Mouse (Mus musculus): ENCODE measurements around the gene Map2. TPM values are rescaled to one million over a fixed set of nuclear protein-coding genes. Genes with fewer than 3 reads are reported as not detected.

Map2 gene
- total RNA-seq (2014; fragmentation: Nextera tagmentation) = not detected in 2 replicates
- total RNA-seq (2017) = 0.17 and 0.66 TPM in 2 replicates
- polyA plus RNA-seq (2012) = not detected in 2 replicates

DNA sequence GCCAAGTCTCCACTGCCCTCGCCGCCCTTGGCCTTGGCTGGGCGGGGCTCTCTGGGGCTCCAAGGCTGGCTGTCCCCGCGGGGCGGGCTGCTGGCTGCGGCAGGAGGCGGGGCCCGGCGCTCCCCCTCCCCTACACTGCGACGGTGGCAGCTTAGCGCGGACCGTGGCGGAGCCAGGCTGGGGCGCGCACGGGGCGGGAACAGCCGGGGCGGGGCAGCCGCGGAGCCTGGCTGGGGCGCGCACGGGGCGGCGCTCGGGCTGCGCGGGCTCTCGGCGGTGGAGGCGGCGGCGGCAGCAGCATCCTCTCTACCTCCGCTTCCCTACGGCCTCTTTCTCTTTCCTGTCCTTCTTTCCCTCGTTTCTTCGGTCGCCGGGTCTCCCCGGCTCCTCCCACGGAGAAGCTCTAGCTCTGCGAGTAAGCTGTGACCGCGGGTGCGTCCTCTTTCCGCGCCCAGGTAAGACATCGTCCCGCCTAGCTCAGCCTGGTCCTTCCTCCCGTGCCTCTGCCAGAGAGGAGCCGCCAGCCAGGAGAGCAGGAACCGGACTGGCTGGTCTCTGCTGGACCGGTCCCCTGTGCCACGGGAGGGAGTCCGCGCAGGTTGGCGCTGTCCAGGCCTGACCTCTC, at the start of gene Map2:
TSS of gene Map2 (plus strand) at position 233 of the 625 bp plus-strand sequence.
- Histone ChIP-seq H3K4me3 (ENCODE audit: low read depth, low read length) (no peak within 1 kb of the TSS), H3K36me3 (replicated peaks) (no peaks in the 10 kb centered on the region), H3K27me3 (ENCODE audit: insufficient read depth, low read length) (no peaks in the 10 kb centered on the region; the same call in 1 of the 2 replicates), H3K4me1 (ENCODE audit: insufficient read depth, low read depth, low read length) (no peaks in the 10 kb centered on the region), H3K9me3 (replicated peaks) (peaks cover 6% of the 10 kb centered on the region)
- ATAC-seq (ENCODE audit: extremely low read depth, insufficient number of reproducible peaks, low FRiP score, poor library complexity, severe bottlenecking) (no peak), DNase-seq (ENCODE audit: low spot score) (no peak)
- TF ChIP-seq TAL1 (conservative IDR thresholded peaks at IDR 0.05; ENCODE audit: low read depth, low read length) (no peak), POLR2AphosphoS5 (IDR thresholded peaks at IDR 0.05; ENCODE audit: insufficient replicate concordance, low read depth, low read length) (no peak), GATA2 (IDR thresholded peaks at IDR 0.05; ENCODE audit: borderline replicate concordance, low read depth, low read length) (no peak), GATA1 (IDR thresholded peaks at IDR 0.05; ENCODE audit: borderline replicate concordance, low read length) (no peak), CTCF (IDR thresholded peaks at IDR 0.05; ENCODE audit: low read depth, low read length) (no peak)

- no peak overlapping the region for H3K4me3 ChIP-seq (ENCODE audit: low read depth, low read length)
- H3K9me3 ChIP-seq (replicated peaks) = no peaks in the 10 kb centered on the region
- no peaks in the 10 kb centered on the region for H3K4me1 ChIP-seq (ENCODE audit: insufficient read depth, low read depth, low read length)
- TF ChIP-seq TAL1 (conservative IDR thresholded peaks at IDR 0.05; ENCODE audit: low read depth, low read length) (no peak), GATA2 (IDR thresholded peaks at IDR 0.05; ENCODE audit: borderline replicate concordance, low read depth, low read length) (no peak), POLR2AphosphoS5 (IDR thresholded peaks at IDR 0.05; ENCODE audit: insufficient replicate concordance, low read depth, low read length) (no peak), GATA1 (IDR thresholded peaks at IDR 0.05; ENCODE audit: borderline replicate concordance, low read length) (no peak), CTCF (IDR thresholded peaks at IDR 0.05; ENCODE audit: low read depth, low read length) (no peak)
- ATAC-seq (ENCODE audit: extremely low read depth, insufficient number of reproducible peaks, low FRiP score, poor library complexity, severe bottlenecking) (no peak), DNase-seq (ENCODE audit: low spot score) (no peak)
- no peaks in the 10 kb centered on the region for H3K36me3 ChIP-seq (replicated peaks)
- no peaks in the 10 kb centered on the region for H3K27me3 ChIP-seq (ENCODE audit: insufficient read depth, low read length)
These were observed 42.1 kb upstream of the Map2 start for GRCm38 (mm10) chr1:66133014-66133413.

DNA sequence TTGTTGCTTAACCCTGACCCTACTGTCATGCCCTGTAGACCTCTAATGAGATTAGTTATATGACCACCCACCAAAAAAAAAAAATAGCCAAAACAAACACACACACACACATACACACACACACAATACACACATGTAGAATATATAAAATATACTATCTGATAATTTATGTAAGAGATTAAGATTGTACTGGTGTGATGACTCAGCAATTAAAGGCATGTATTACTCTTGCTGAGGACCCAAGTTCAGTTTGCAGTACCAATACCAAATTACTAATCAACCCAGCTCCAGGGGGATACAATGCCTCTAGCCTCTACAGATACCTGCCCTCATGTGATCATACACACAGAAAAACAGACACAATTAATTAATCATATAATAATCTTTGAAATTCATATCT, 39.7 kb upstream of the Map2 start:
- Histone ChIP-seq H3K27me3 (ENCODE audit: insufficient read depth, low read length) (no peaks in the 10 kb centered on the region), H3K4me1 (ENCODE audit: insufficient read depth, low read depth, low read length) (no peaks in the 10 kb centered on the region), H3K36me3 (replicated peaks) (no peaks in the 10 kb centered on the region), H3K9me3 (replicated peaks) (no peaks in the 10 kb centered on the region), H3K4me3 (ENCODE audit: low read depth, low read length) (no peak overlapping the region)
- no peak for TF ChIP-seq POLR2AphosphoS5 (IDR thresholded peaks at IDR 0.05; ENCODE audit: insufficient replicate concordance, low read depth, low read length)
- no peak for TF ChIP-seq GATA1 (IDR thresholded peaks at IDR 0.05; ENCODE audit: borderline replicate concordance, low read length)
- TF ChIP-seq TAL1 (conservative IDR thresholded peaks at IDR 0.05; ENCODE audit: low read depth, low read length) = no peak
- TF ChIP-seq CTCF (IDR thresholded peaks at IDR 0.05; ENCODE audit: low read depth, low read length) = no peak
- TF ChIP-seq GATA2 (IDR thresholded peaks at IDR 0.05; ENCODE audit: borderline replicate concordance, low read depth, low read length) = no peak
- no peak for ATAC-seq (ENCODE audit: extremely low read depth, insufficient number of reproducible peaks, low FRiP score, poor library complexity, severe bottlenecking)
- DNase-seq (ENCODE audit: low spot score) = no peak

- DNase-seq (ENCODE audit: low spot score) (no peak), ATAC-seq (ENCODE audit: extremely low read depth, insufficient number of reproducible peaks, low FRiP score, poor library complexity, severe bottlenecking) (no peak)
- no peaks in the 10 kb centered on the region for H3K36me3 ChIP-seq (replicated peaks)
- H3K27me3 ChIP-seq (ENCODE audit: insufficient read depth, low read length) = no peaks in the 10 kb centered on the region
- H3K4me3 ChIP-seq (ENCODE audit: low read depth, low read length) = no peak overlapping the region
- H3K4me1 ChIP-seq (ENCODE audit: insufficient read depth, low read depth, low read length) = no peaks in the 10 kb centered on the region
- TF ChIP-seq GATA1 (IDR thresholded peaks at IDR 0.05; ENCODE audit: borderline replicate concordance, low read length) (no peak), TAL1 (conservative IDR thresholded peaks at IDR 0.05; ENCODE audit: low read depth, low read length) (no peak), POLR2AphosphoS5 (IDR thresholded peaks at IDR 0.05; ENCODE audit: insufficient replicate concordance, low read depth, low read length) (no peak), GATA2 (IDR thresholded peaks at IDR 0.05; ENCODE audit: borderline replicate concordance, low read depth, low read length) (no peak), CTCF (IDR thresholded peaks at IDR 0.05; ENCODE audit: low read depth, low read length) (no peak)
- H3K9me3 ChIP-seq (replicated peaks) = no peaks in the 10 kb centered on the region
These were observed 34.4 kb upstream of the Map2 start for GRCm38 (mm10) chr1:66140686-66141085.

DNA sequence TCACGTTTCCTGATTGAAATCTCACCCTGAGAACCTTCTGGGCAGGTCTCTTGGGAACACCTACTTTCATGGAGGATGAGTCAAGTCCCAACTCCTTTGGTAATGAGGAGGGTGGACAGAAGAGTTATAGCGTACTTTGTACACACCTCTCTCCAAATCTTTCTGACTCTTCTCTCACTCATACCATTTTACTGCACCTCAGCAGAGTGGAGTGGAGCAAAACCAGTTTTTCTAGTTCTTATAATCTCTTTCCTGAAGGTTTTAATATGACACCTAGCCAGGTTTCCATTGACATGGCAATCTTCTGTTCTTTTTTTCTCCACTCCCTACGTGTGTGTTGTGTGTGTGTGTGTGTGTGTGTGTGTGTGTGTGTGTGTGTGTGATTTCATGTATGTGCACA, 29.9 kb upstream of the Map2 start:
- H3K27me3 ChIP-seq (ENCODE audit: insufficient read depth, low read length) = no peaks in the 10 kb centered on the region
- no peaks in the 10 kb centered on the region for H3K9me3 ChIP-seq (replicated peaks)
- no peak overlapping the region for H3K4me3 ChIP-seq (ENCODE audit: low read depth, low read length)
- no peak for ATAC-seq (ENCODE audit: extremely low read depth, insufficient number of reproducible peaks, low FRiP score, poor library complexity, severe bottlenecking)
- no peaks in the 10 kb centered on the region for H3K36me3 ChIP-seq (replicated peaks)
- no peak for TF ChIP-seq GATA2 (IDR thresholded peaks at IDR 0.05; ENCODE audit: borderline replicate concordance, low read depth, low read length)
- TF ChIP-seq TAL1 (conservative IDR thresholded peaks at IDR 0.05; ENCODE audit: low read depth, low read length) = no peak
- TF ChIP-seq POLR2AphosphoS5 (IDR thresholded peaks at IDR 0.05; ENCODE audit: insufficient replicate concordance, low read depth, low read length) = no peak
- TF ChIP-seq CTCF (IDR thresholded peaks at IDR 0.05; ENCODE audit: low read depth, low read length) = no peak
- TF ChIP-seq GATA1 (IDR thresholded peaks at IDR 0.05; ENCODE audit: borderline replicate concordance, low read length) = no peak
- H3K4me1 ChIP-seq (ENCODE audit: insufficient read depth, low read depth, low read length) = no peaks in the 10 kb centered on the region
- DNase-seq (ENCODE audit: low spot score) = no peak

DNA sequence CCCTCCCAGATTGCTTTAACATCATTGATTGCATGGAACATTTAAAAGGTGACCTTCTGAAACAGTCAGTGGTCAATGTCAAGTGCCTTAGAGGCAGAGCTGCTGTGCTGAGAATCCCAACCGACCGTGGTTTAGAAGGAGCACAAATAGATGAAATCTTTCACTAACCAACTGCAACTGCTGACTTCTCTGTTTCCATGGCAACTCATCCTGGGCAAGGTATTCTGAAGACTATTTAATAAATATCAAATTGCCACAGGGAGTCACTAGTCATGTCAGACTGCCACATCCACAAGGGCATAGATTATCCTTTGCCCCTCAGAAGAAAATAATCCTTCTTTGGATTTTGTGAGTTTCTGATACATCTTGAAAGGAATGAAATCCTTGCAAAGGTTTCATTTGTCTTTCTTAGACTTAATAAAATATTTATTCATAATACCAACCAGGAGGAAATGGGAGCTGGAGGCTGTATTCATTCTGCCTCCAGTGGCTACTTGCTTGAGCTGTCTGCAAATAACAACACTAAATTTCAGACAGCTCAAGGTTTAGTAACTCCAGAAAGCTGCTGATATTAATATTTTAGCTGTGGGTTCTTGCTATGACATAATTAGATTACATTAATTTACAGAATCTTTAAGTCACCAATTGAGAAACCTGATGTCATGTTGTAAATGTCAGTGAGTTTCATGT, 26.1 kb upstream of the Map2 start:
- Histone ChIP-seq H3K4me3 (ENCODE audit: low read depth, low read length) (no peak overlapping the region), H3K4me1 (ENCODE audit: insufficient read depth, low read depth, low read length) (no peaks in the 10 kb centered on the region), H3K27me3 (ENCODE audit: insufficient read depth, low read length) (no peaks in the 10 kb centered on the region), H3K36me3 (replicated peaks) (no peaks in the 10 kb centered on the region), H3K9me3 (replicated peaks) (no peaks in the 10 kb centered on the region)
- ATAC-seq (ENCODE audit: extremely low read depth, insufficient number of reproducible peaks, low FRiP score, poor library complexity, severe bottlenecking) (no peak), DNase-seq (ENCODE audit: low spot score) (no peak)
- TF ChIP-seq TAL1 (conservative IDR thresholded peaks at IDR 0.05; ENCODE audit: low read depth, low read length) (no peak), CTCF (IDR thresholded peaks at IDR 0.05; ENCODE audit: low read depth, low read length) (no peak), GATA2 (IDR thresholded peaks at IDR 0.05; ENCODE audit: borderline replicate concordance, low read depth, low read length) (no peak), GATA1 (IDR thresholded peaks at IDR 0.05; ENCODE audit: borderline replicate concordance, low read length) (no peak), POLR2AphosphoS5 (IDR thresholded peaks at IDR 0.05; ENCODE audit: insufficient replicate concordance, low read depth, low read length) (no peak)

Data from G1E (cell line).